Mouse (Mus musculus) limb, embryonic 14.5 days (tissue): ENCODE measurements around the gene Popdc3. TPM values are rescaled to one million over a fixed set of nuclear protein-coding genes. Genes with fewer than 3 reads are reported as not detected.

Experiments used
- ATAC-seq: fragments of 200-750 bp; cut with Nextera tagmentation; 2 replicates; pipeline ENCODE4 v1.8.0; 2017; ENCODE audit warnings: low read depth, moderate number of reproducible peaks, moderate TSS enrichment; ENCODE audit not compliant: low FRiP score
- DNase-seq: peaks from one replicate; pipeline ENCODE4 v3.0.0-alpha.2; 2015; ENCODE audit warnings: low spot score
- H3K27ac ChIP-seq: fragments of 300-500 bp; sonication (generic); replicated peaks from 2 replicates; pipeline ENCODE4 v1.5.1; 2014; ENCODE audit warnings: low read depth, mild to moderate bottlenecking, low read length, moderate library complexity, mixed read lengths
- H3K27me3 ChIP-seq: fragments of 300-500 bp; sonication (generic); 2 replicates; pipeline ENCODE4 v1.6.1; 2014; ENCODE audit warnings: low read length, mixed read lengths; ENCODE audit not compliant: control insufficient read depth, insufficient read depth
- H3K36me3 ChIP-seq: fragments of 300-500 bp; sonication (generic); 2 replicates; pipeline ENCODE4 v1.6.1; 2014; ENCODE audit warnings: mild to moderate bottlenecking, low read length, moderate library complexity, mixed read lengths; ENCODE audit not compliant: control insufficient read depth, insufficient read depth
- H3K4me1 ChIP-seq: fragments of 300-500 bp; sonication (generic); 2 replicates; pipeline ENCODE4 v1.6.1; 2014; ENCODE audit warnings: antibody characterized with exemption, low read length, mixed read lengths; ENCODE audit not compliant: control insufficient read depth, insufficient read depth
- H3K4me2 ChIP-seq: fragments of 300-500 bp; sonication (generic); replicated peaks from 2 replicates; pipeline ENCODE4 v1.6.1; 2014; ENCODE audit warnings: low read depth, mild to moderate bottlenecking, low read length, moderate library complexity; ENCODE audit not compliant: severe bottlenecking
- H3K4me3 ChIP-seq: fragments of 300-500 bp; sonication (generic); replicated peaks from 2 replicates; pipeline ENCODE4 v1.5.1; 2014; ENCODE audit warnings: low read length
- H3K9ac ChIP-seq: fragments of 300-500 bp; sonication (generic); 2 replicates; pipeline ENCODE4 v1.6.1; 2014; ENCODE audit warnings: mild to moderate bottlenecking, low read depth, low read length, moderate library complexity; ENCODE audit not compliant: severe bottlenecking
- H3K9me3 ChIP-seq: fragments of 300-500 bp; sonication (generic); 2 replicates; pipeline ENCODE4 v1.6.1; 2016; ENCODE audit warnings: low read length; ENCODE audit not compliant: control insufficient read depth
- POLR2A ChIP-seq: fragments of 200-500 bp; IDR thresholded peaks from 2 replicates; pipeline ENCODE4 v1.8.0; 2012; ENCODE audit warnings: inconsistent platforms, mild to moderate bottlenecking, moderate library complexity, borderline replicate concordance; ENCODE audit not compliant: insufficient read depth, insufficient read length; ENCODE audit errors: extremely low read depth
- WGBS: fragments of 180-500 bp; shearing (Covaris S2); extraction: QIAGEN DNeasy Blood & Tissue Kit; methylation state at CpG from one replicate; pipeline ENCODE4 v1.1.7; 2014; 5-methylcytosine and 5-hydroxymethylcytosine counted together
- polyA plus RNA-seq, 2 experiments: library from polyadenylated mRNA; depleted of rRNA in 1 of 2; stranded (reverse) in 1 of 2; unstranded in 1 of 2; fragments of >200 nt; fragmentation: Nextera tagmentation in 1 of 2; extraction: Ambion mirVana in 1 of 2; gene quantifications; 2 replicates each; pipeline versions ENCODE4 v1.2.1 to v1.2.3; 2012 to 2014

The Popdc3 gene
- polyA plus RNA-seq, 2 experiments, result 1.9 to 2.5 TPM

GRCm38 (mm10) chr10:45237492-45237891 lies 59.6 kb downstream of the Popdc3 start:
- Histone ChIP-seq H3K27ac (no peak overlapping the region), H3K36me3 (no peaks in the 10 kb centered on the region), H3K9ac (no peak overlapping the region), H3K27me3 (no peaks in the 10 kb centered on the region), H3K4me1 (no peaks in the 10 kb centered on the region), H3K4me2 (no peak overlapping the region), H3K4me3 (no peak overlapping the region), H3K9me3 (no peaks in the 10 kb centered on the region)
- DNase-seq (no peak), ATAC-seq (no peak)
- WGBS, result 75% methylated on average over 5 of the region's 5 CpGs
- no peak for TF ChIP-seq POLR2A

DNA sequence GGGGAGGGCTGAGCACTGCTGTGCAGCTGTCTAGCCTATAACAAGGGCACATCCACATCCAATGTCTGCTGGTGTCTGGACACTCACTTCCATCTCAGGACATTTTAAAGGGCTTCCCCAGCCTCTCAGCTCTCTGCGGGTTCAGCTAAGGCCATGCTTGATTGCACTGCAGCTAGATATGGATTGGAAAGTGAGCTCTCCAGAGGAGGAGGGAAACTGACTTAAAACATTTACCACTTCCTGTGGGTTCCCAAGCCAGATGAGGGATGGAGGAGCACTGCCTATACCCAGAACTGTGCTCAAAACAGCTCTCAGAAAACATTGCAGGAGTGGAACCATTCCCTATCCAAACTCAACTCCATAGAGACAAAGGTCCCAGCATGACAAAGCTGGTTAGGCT lies 82.6 kb downstream of the Popdc3 start:
- DNase-seq (no peak), ATAC-seq (no peak)
- no peak overlapping the region for H3K4me3 ChIP-seq
- H3K4me2 ChIP-seq, result no peak overlapping the region
- WGBS, result 47% methylated on average over 1 of the region's 1 CpGs
- H3K27ac ChIP-seq, result no peak overlapping the region
- no peaks in the 10 kb centered on the region for H3K27me3 ChIP-seq
- H3K9ac ChIP-seq, result no peak overlapping the region
- TF ChIP-seq POLR2A, result no peak
- H3K9me3 ChIP-seq, result peaks cover 8% of the 10 kb centered on the region; the same call in 1 of the 2 replicates
- H3K4me1 ChIP-seq, result no peaks in the 10 kb centered on the region
- no peaks in the 10 kb centered on the region for H3K36me3 ChIP-seq

GRCm38 (mm10) chr10:45262126-45262525 lies 84.2 kb downstream of the Popdc3 start:
- Histone ChIP-seq H3K27ac (no peak overlapping the region), H3K4me3 (no peak overlapping the region), H3K36me3 (no peaks in the 10 kb centered on the region), H3K9ac (no peak overlapping the region), H3K9me3 (no peaks in the 10 kb centered on the region), H3K4me2 (no peak overlapping the region), H3K4me1 (no peaks in the 10 kb centered on the region), H3K27me3 (no peaks in the 10 kb centered on the region)
- no peak for DNase-seq
- ATAC-seq, result no peak
- TF ChIP-seq POLR2A, result no peak
- WGBS, result 45% methylated on average over 3 of the region's 3 CpGs

DNA sequence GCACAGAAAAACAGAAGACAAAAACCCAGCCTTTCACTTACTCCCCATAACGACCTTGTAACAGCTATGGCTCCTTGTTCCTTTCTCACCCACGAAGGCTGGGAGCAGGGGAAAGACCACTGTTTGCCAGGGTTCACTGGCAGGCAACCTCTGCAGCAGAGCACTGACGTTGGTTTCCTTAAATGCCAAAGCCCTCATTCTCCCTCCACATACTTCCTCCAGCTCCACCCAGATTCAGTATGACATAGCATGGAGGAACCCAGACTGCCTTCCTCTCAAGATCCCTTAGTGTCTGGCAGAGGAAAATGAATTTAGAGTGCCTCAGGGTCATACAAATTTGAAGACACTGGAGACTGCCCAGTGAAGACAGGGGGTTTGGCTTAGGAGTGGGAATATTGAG lies 98.6 kb downstream of the Popdc3 start:
- H3K9ac ChIP-seq, result no peak overlapping the region
- H3K4me3 ChIP-seq, result no peak overlapping the region
- no peaks in the 10 kb centered on the region for H3K27me3 ChIP-seq
- no peaks in the 10 kb centered on the region for H3K4me1 ChIP-seq
- H3K27ac ChIP-seq, result no peak overlapping the region
- DNase-seq (no peak), ATAC-seq (0 out of 2 replicates have a peak, but pooled peaks have one; percentile 23)
- TF ChIP-seq POLR2A, result no peak
- 19% methylated on average over 3 of the region's 3 CpGs for WGBS
- no peaks in the 10 kb centered on the region for H3K36me3 ChIP-seq
- no peak overlapping the region for H3K4me2 ChIP-seq
- no peaks in the 10 kb centered on the region for H3K9me3 ChIP-seq

DNA sequence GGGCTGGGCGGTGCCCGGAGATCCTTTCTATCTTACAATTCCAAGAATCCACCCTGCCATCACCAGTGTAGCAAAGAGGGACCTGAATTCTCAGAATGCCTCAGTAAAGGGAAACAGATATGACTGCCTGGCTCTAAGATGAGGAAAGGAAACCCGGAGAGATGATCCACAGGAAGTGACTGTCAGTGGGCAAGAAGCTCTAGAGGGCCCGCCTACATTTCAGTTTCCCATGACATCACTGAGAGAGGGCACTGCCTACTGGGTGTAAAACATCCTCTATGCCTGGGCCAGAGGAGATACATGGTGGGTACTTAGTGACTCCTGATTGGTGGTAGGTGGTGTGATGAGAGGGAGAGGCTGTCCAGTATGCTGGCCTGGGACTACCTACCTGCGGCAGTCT lies 99.1 kb downstream of the Popdc3 start:
- Histone ChIP-seq H3K4me1 (no peaks in the 10 kb centered on the region), H3K4me3 (no peak overlapping the region), H3K9me3 (no peaks in the 10 kb centered on the region), H3K27ac (no peak overlapping the region), H3K27me3 (no peaks in the 10 kb centered on the region), H3K9ac (no peak overlapping the region), H3K4me2 (no peak overlapping the region), H3K36me3 (no peaks in the 10 kb centered on the region)
- no peak for DNase-seq
- TF ChIP-seq POLR2A, result no peak
- no peak for ATAC-seq
- 87% methylated on average over 5 of the region's 5 CpGs for WGBS

- H3K4me3 ChIP-seq, result no peak overlapping the region
- 78% methylated on average over 5 of the region's 5 CpGs for WGBS
- ATAC-seq (no peak), DNase-seq (no peak)
- H3K9me3 ChIP-seq, result no peaks in the 10 kb centered on the region
- no peak for TF ChIP-seq POLR2A
- no peak overlapping the region for H3K27ac ChIP-seq
- H3K27me3 ChIP-seq, result peaks cover 21% of the 10 kb centered on the region
- H3K36me3 ChIP-seq, result no peaks in the 10 kb centered on the region
- H3K4me1 ChIP-seq, result peaks cover 3% of the 10 kb centered on the region
- H3K9ac ChIP-seq, result no peak overlapping the region
- no peak overlapping the region for H3K4me2 ChIP-seq
Observed at GRCm38 (mm10) chr10:45285651-45286050, 107.8 kb downstream of the Popdc3 start.
